Mouse (Mus musculus) right cerebral cortex, adult 18-20 months (tissue): ENCODE measurements around the gene Olfr502.
"Not testable (repeated sequence)": the region's sequence is repeated elsewhere in the genome, so short reads cannot be mapped to it uniquely, and the experiment has no call there.

Source experiments
- DNase-seq: peaks from one replicate; pipeline ENCODE4 v3.0.0; 2022; ENCODE audit warnings: mixed read lengths

Gene Olfr502

DNA sequence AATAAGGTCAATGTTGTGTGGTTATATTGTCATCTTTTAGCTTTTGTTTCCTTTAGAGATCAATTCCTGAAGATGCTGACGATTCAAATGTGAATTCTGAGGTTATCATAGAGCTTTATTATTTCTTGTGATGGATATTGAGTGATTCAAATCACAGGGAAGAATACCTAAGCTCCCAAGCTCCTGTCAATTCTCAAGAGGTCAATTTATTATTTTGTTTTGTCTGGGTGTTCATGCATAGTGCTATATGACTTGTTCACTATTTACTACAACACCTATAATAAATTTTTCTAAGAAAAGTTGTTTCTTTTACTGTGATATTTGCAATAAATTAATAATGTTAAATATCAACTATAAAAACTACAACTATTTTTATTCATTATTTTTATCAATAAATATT is at the start of gene Olfr502:
TSS of gene Olfr502 (minus strand) at position 101 of the 400 bp plus-strand sequence.
- no peak for DNase-seq

DNA sequence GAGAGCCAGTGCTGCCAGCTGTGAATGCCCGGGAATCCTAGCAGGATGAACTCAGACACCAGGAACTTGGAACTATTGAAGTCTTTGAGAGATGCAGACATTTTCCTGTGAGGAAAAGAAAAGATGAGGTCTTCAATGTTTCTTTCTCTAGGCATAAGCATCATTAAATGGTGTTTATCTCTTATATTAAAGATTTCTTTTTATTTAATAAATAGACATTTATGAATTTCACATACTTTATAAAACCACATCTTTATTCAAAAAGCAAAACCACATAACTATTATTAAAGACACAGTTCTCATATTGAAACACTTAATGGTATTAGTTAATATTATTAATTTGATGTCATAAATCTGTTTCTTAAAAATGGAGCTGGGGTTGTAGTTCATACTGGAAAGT is 40.8 kb upstream of the Olfr502 start, which contains the start of gene Olfr504:
TSS of gene Olfr504 (minus strand) at position 101 of the 400 bp plus-strand sequence.
- DNase-seq, result no peak

DNA sequence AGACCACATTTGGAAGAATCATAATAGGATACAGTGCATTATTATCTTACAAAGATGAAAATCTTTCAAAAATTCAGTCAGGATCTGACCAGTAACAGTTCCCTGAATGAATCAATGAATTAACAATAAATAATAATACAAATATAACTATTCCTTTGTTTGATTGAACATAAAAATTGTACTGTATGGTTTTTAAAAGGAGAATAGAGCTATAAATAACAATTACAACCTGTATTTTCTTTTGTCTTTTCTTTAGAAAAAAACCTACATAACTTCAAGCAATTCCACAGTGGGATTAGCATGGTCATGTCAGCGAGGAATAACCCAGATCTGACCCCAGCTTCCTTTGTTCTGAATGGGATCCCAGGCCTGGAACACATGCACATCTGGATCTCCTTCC is 19.4 kb upstream of the Olfr502 start, which contains the start of gene Olfr503:
TSS of gene Olfr503 (plus strand) at position 301 of the 400 bp plus-strand sequence.
- not testable (repeated sequence) for DNase-seq

DNA sequence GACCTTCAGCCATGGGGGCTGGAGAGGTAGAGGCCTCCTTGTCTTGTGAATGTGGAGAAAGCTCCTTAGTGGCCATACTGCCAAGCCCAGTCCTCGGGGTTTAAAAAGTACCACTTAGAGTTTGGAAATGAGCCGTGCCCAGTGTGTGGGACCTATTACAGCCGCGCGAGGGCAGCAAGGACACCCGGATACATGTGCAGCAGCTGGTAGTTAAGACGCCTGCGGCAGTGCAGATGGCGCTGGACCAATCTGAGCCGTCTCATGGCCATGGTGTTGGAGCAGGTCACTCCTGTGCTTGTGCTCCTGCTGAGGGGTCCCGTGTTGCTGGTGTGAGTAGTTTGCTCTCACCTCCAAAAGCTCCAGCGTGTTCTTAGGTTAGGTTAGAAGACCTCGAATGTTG is 17.6 kb upstream of the Olfr502 start:
- DNase-seq, result no peak
